Mouse (Mus musculus) left cerebral cortex, postnatal 14 days (tissue): ENCODE measurements around the gene Tpt1. TPM values are rescaled to one million over a fixed set of nuclear protein-coding genes. Genes with fewer than 3 reads are reported as not detected.
A peak's percentile ranks its signal among the peaks of the same experiment; 100 is the strongest.

Experiments
- DNase-seq, 2 experiments: peaks; one replicate each; pipeline ENCODE4 v3.0.0; 2021 to 2022; ENCODE audit warnings: low spot score in 2 of 2, mixed read lengths in 1 of 2
- intact Hi-C: fragments of 180-260 bp; cut with DNase I; formaldehyde crosslinking; loops from one replicate; pipeline ENCODE4 v1.15.1; 2025
- total RNA-seq, 2 experiments: library from RNA; stranded (reverse); gene quantifications; 2 replicates each; pipeline ENCODE4 v1.2.3; 2021

Gene Tpt1
- total RNA-seq, 2 experiments from 2014 or later: 1,045 to 1,071 TPM

DNA sequence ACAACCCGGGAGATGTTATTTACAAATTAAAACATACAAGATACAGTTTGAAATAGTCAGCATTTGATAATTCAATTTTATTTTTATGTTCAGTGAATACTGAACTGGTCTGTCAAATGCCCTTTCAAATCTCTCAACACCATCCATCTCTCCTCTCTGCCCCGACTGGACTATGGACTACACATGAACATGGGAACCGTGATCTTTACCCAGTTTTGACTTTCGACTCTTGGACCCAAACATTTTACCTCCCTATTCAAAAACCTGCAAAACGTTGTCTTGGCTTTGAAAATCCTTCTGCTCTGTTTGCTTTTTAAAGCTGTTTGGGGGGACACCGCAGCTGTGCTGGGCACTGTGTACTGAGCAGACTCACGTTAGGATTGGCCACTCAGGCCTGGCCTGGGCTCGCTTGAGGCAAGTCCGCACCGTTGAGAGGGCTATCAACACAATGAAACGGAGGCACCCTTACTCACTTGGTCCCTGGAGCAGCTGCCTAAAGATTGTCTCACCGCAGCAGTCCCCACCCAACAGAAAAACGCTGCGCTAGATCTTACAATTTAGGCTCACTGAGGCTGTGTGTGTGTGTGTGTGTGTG lies 25.0 kb downstream of the Tpt1 start:
- no peak for DNase-seq
- intact Hi-C loops: no loop called here

DNA sequence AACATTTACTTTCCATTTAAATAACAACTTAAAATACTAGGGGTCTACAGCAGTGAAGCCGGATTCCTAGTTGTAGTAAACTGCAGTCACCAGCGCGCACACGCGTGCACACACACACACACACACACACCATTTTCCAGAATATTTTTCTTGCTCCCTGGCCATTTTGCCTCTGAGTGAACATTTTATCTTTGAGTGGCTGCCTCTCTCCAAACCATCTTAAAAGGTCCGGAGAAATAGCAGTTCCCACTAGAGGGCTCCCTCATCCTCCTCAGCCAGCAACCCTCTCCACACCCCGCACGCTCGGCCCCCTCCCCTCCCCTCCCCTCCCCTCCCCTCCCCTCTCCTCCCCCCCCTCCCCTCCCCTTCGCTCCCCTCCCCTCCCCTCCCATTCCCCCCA lies 25.7 kb downstream of the Tpt1 start:
- peak; percentile 64 to 84 for DNase-seq

DNA sequence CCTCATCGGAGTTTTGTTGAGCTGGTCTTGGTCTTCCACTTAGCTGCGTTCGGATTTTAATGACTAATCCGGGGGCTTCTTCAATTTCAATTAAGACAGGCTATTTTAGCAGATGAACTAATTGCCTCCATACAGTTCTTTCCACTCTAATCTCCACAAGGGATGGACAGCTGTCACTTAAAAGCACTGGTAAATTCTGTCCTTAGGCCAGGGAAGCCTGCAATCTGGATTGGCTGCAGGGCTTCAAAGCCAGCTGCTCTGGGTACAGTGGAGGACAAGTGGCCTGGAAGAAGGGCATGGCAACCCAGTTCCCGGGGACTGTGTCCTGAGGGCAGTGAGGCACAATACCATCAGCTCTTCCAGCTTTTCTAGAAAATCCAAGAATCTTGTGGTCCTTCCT lies 26.2 kb downstream of the Tpt1 start:
- intact Hi-C loops: no loop called here
- DNase-seq: no peak

More for the DNA sequence above, 25.7 kb downstream of the Tpt1 start:
- intact Hi-C loops: no loop called here

DNA sequence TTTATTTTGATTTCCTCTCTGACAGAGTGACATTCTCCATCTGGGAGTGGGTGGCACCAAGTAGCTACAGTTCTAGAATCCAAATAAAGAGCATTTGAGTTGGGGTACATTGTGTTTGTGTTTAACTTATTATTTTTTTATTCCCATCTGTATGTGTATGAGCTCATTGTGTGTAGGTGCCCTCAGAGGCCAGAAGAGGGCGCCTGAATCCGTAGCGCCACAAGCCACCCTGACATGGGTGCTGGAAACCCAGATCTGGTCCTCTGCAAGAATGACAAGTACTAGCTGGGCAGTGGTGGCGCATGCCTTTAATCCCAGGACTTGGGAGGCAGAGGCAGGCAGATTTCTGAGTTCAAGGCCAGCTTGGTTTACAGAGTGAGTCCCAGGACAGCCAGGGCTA lies 26.9 kb downstream of the Tpt1 start:
- DNase-seq: no peak
- intact Hi-C loops: no loop called here

DNA sequence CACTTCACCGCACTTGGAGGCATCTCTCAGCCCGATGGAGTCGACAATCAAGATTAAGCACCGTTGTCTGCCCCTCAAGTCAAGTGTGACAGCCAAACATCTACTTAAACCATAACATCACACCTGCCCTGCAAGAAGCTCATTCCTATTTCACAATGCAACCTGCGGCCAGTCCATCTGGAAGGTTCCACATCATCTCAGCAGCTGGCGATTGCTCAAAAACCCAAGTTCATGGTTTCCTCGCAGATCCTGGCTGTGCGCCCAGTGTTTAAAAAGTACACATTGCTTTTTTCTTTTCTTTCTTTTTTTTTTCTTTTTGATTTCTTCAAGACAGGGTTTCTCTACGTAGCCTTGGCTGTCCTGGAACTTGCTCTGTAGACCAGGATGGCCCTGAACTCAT lies 28.7 kb downstream of the Tpt1 start:
- intact Hi-C loops: no loop called here

DNA sequence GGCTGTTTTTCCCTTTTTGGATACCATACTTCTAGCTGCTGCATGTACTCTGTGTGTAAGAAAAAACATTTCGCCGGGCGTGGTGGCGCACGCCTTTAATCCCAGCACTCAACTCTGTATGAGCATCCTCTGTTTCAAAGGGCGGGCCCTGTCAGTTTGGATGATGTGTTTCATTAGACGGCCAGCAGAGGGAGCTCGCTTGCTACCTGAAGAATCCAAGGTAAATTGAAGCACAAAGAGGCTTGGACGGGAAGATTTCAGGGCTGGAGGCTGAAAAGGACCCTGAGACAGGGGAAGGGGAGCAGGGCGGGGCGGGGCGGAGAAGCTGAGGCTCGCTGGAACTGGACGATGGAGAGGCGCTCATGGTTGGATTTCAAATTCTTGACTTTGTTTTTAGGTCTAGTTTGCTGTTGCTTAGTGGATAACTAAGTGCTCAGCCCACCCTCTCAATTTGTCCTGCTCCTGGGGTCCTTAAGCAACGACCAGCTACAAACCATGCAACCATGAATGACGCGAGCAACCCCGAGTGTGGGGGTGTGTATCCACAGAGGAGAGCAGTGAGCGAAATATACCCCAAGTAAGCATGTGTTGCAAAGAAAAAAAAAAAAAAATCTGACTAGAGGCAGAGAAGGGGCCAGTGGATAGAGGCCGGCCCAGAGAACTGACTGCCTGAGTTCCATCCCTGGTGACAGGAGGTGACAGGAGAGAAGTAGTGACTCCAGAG lies 31.6 kb downstream of the Tpt1 start:
- intact Hi-C loops: loop anchor here (5.0 kb wide), 1 partner anchor 86 kb away; no protein-coding TSS in a partner anchor
- DNase-seq: peak; percentile 86 to 90

More for the DNA sequence above, 28.7 kb downstream of the Tpt1 start:
- DNase-seq: no peak

DNA sequence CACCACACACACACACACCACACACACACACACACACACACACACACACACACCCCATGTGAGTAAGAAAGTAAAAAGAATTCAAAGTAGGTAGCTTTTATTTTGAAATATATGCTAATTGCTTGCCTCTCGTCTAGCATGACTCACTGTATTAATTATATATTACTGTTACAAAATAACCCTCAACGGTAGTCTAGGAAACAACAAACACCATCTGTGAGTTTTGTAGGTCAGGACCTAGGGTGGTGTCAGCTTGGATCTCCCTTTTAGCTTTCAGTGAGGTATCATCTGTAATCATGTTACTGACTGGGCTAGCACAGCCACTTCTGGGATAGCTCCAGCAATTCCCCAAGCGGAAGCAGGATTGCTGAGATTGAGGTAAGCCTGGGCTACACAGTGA lies 32.4 kb downstream of the Tpt1 start:
- no peak for DNase-seq
- intact Hi-C loops: loop anchor here (5.0 kb wide), 1 partner anchor 85 kb away; no protein-coding TSS in a partner anchor

DNA sequence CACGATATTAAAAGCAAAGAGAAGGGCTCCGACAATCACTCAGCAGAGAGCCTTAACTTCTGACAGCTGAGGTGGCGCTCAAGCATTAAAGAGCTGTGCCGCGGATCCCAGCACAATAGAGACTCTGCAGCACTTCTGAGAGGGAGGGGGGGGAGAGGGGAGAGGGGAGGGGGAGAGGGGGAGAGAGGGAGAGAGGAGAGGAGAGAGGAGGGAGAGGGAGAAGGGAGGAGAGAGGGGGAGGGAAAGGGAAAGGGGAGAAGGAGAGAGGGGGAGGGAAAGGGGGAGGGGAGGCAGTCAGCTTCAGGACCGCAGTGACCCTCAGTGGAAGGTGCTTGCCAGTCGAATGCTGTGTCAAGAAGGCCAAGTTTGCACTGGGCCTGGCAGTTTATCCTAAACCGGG lies 34.1 kb downstream of the Tpt1 start:
- no peak for DNase-seq
- intact Hi-C loops: loop anchor here (5.0 kb wide), 1 partner anchor 83 kb away; no protein-coding TSS in a partner anchor

DNA sequence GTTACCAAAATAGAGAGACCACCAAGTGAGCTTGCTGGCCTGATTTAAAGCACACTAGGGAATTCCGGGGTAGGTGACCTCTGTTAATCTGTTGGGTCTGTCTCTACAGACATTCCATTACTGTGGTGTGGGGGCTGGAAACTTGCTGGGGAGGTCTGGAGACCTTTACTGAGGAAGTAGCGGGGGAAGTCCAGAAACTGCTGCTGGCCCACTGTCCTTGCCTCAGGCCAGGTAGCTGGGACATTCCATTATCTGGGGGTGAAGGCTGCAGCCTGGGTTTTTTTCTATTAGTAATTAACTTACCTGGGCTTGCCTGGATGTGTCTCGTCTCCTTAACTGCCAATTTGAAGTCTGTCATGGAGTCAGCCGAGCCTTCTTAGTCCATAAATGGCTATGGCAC lies 37.0 kb downstream of the Tpt1 start:
- DNase-seq: no peak
- intact Hi-C loops: no loop called here

DNA sequence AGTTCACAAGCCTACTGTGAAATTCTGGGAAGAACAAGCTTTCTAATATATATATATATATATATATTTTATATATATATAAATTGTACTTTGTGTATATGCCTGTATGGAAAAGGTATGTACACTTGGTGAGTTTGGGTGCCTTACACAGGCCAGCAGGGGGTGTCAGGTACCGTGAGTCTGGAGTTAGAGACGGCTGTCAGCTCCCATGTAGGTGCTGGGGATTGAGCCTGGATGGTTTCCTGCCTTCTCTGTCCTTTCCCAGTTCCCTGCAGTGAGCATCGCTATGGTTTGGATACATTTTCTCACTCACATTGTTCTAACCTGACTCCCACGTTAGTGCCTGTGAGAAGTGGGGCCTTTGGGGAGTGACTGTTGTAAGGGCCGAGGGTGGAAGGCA lies 38.4 kb downstream of the Tpt1 start:
- no peak for DNase-seq
- intact Hi-C loops: no loop called here

DNA sequence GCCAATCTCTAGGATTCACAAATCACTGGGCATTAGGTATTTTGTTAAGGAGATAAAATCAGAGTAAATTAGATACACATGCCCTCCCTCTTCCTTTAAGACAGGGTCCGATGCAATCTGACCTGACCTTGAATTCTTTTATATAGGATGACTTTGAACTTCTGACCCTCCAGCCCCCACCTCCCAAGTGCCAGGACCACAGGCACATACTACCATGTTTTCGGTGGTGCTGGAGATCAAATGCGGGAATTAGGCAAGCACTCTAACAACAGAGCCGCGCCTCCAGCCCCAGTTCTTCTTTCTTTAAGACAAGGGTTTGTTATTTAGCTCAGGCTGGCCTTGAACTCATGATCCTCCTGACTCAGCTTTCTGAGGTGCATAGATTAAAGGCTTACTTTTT lies 39.0 kb downstream of the Tpt1 start:
- no peak for DNase-seq
- intact Hi-C loops: no loop called here

DNA sequence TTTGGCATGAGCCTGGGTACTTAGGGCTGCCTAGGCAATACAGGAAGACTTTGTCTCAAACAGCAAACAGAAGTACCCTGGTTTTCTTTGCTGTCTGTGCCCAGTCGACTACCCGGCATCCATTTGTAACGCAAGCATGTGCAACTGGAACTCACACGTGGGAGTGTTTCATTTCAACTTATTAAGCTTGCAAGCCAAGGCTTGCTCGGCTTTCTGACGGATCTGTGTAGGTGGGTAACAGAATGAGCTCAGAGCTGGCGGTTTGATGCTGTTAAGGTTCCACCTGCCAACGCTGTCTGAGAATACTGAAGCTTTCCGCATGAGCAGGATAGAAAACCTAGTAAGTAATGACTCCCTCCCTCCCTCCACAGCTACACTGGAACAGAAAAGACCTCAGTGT lies 47.2 kb downstream of the Tpt1 start:
- intact Hi-C loops: no loop called here
- peak; percentile 82 to 95 for DNase-seq

Other genes with a start within 250 kb of the Tpt1 start
- gene Erich6b, start 202.8 kb upstream of the Tpt1 start, total RNA-seq: not detected
- 10 to 100 TPM; 22.8 to 23.2 TPM for gene Cog3, start 90.6 kb upstream of the Tpt1 start, total RNA-seq
- gene Slc25a30, start 58.1 kb upstream of the Tpt1 start, total RNA-seq: 10 to 100 TPM in 1 of 2 experiments, 1 to 10 TPM in 1; 9.9 to 10.9 TPM
- 10 to 100 TPM in 1 of 2 experiments, 1 to 10 TPM in 1; 10.0 to 14.7 TPM for gene Kctd4, start 109.9 kb downstream of the Tpt1 start, total RNA-seq
- gene Gtf2f2, start 165.8 kb downstream of the Tpt1 start, total RNA-seq: 10 to 100 TPM; 16.6 to 18.5 TPM